Mouse (Mus musculus) spleen, postnatal 36 days (tissue): Measurements from ENCODE around the gene Tagln3.

Experiments
- DNase-seq, 2 experiments: peaks; one replicate each; pipeline ENCODE4 v3.0.0; 2022; ENCODE audit warnings: low spot score in 2 of 2, mixed read lengths in 1 of 2

The Tagln3 gene

DNA sequence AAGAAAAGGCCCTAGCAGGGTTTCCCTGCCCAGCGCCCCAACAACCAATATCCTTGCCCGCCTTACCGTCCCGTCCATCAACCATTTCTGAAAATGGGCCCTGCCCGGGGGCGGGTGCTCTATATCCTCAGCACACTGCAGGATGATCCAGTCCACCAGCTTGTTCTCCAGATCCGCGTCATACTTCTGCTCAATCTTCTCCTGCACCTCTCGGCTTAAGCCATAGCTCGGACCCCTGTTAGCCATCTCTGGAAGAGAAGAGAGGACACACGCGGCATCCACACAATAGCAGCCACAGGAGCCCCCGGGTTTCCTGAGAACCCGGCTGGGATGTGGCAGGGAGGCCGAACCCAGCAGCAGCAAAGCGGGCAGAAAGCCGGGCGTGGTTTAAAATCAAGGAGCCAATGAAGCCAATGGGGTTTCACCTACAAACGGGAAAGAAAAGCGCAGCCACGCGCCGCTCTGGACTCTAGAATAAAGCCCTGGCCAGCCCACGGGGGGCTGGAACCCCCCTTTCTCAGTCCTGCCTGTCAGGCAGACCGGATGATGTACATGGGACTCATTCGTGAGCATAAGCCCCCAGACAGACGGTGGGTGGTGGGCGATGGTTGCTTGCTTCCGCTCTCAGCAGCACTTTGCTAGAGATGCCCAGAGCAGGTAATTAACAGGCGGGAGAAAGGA, at the start of gene Tagln3:
Tagln3 (minus strand) TSS at position 548 of the 681 bp plus-strand sequence.
- no peak for DNase-seq

DNA sequence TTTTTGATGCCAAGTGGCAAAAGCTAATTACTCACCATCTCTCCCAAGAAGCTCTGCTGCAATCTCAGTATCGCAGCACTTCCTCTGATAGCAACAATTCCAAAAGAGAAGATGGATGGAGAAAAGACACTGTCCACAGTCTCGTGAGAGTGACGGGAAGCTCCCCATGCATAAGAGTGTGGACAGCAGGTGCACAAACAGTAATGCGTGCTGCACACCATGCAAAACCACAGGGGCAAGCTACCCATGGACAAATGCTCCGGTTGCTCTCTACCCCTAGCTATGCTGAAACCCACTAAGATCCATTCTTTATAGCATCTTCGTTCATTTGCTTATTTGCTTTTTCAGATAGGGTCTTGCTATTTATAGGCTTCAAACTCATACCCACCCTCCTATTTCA, 46.5 kb upstream of the Tagln3 start:
- no peak for DNase-seq

DNA sequence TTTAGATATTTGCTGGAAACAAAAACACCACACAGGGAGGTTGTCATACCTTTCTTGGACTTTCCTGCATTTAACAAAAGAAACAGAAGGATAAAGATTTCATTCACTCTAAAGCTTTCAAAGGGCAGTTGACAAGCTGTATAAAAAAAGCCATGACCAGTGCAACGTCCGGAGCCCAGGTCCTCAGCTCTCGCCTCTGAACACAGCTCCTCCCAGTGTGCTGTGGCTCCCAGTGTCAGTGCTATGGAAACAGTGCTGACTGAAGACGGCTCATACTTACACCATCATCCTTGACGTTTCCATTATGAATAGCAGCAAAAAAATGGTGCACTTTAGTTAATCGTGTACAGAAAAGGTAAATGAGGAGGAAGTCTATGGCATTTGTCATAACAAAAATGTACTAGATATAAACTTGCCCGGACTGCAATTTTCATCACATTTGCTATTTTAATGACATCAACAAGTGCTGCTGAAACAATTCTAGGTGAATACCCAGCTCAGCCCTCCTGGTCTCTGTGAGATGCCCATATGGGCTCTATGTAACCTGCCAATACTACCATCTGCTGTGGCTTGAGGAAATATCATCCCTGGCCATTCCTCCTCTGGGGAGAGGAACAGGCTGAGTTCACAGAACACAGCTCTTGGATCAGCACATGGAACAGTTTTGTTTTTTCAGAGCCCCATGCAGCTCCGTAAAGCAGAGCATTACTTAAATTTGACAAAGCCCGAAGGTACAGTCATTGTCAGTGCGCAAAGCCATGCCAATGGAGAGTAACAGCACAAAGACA, 43.6 kb upstream of the Tagln3 start:
- DNase-seq = no peak

DNA sequence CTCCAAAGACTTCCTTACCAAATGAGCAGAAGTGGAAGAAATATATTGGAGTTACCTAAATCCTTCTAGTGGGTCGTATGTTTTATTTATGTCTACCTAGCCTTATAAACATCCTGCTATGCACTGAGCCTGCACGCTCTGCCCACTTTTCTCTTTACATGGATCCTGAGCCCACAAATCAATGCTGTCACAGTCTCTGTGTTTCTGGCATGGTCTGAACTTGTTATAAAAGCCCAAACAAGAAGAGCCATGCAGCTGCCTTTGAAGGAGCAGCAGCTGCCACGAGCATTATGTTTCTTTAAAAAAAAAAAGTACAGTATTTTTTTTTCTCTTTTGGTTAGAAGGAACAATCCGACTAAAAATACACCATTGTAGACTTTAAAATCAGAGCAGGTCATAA, 43.0 kb upstream of the Tagln3 start:
- DNase-seq = no peak

DNA sequence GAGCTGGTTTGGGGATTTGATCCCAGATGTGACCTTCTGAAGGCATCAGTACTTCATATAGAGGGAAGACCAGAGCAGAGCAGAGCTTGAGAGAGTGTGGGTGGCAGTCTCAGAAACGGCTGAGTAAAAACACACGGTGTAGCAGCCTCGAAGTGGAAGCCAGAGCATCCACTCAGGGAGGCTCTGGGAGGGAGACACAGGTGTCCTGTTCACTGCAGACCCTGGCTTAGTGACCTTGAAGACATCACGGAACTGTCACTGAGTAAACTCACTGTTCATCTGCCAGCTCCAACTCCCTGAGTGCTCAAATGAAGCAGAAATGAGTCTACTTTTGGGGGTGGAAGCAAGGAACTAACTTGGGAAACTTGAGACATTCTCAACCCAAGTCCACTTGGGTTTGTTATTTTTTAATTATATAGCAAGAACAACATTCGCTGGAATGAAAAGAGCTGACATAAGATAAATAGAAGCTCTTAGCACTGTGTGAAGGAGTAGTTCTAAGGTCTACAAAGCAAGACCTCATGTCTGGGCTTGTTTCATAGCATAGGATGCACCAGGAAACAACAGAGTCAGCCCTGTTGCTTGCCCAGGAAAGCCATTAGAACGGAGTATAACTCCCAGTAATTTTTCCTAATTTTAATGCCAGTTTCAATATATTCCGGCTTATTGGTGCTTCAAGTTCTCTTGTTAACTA, 41.5 kb upstream of the Tagln3 start:
- no peak for DNase-seq

DNA sequence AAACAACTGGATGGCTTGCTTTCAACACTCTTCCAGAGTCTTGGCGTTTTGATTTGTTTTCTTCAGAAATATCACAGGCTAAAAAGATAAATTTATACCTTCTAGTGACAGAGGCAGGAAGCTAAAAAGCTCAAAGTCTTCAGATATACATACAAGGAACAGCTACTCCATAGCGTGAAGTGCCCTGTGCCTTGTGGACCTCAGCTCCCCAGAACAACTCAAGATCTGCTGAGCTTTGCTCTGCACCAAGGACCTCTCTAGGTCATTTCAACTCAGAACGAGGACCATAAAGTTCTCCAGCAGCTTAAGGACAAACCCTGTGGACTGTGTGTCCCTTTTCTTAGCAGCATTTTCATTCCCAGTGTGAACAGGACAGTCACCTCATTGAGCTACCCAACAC, 40.7 kb upstream of the Tagln3 start:
- no peak for DNase-seq

DNA sequence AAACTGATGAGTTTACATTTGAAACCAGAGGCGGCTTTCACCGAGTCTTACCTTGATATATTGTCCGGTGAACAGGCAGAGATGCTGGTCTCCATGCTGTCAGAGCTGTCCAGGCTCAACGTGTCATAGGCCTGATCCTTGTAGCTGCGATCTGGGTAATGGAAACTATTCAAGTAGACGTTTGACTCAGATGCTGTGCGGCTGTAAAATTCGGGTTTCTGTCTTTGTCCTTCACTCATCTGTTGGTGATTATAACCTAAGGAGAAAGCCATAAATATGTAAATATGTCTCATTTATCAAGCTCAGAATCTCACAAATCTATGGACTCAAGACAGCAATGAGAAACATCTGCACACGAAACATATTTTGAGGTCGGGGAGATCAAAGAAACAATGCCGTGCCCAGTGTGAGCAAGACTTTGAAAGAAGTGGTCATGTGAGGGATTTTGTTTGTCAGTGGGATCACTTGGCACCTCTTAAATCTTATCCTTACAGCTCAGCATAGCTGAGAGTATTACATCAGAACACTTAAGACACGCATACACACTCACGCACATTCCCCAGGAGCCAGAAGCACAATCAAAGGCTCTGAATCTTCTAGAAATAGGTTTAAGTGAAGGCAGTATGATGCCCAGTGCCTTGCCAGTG, 38.6 kb upstream of the Tagln3 start:
- no peak for DNase-seq

DNA sequence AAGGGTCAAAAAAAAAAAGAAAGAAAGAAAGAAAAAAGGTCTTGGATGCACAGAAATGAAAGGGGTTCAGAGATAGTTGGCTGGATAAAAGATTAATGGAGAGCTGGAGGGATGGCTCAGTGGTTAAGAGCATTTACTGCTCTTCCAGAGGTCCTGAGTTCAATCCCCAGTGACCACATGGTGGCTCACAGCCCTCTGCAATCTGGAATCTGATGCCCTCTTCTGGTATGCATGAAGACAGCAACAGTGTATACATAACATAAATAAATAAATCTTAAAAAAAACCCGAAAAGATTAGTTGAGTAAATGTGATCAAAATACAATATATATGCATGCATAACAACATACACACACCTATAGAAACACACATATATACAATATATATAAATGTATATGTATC, 37.0 kb upstream of the Tagln3 start:
- no peak for DNase-seq

DNA sequence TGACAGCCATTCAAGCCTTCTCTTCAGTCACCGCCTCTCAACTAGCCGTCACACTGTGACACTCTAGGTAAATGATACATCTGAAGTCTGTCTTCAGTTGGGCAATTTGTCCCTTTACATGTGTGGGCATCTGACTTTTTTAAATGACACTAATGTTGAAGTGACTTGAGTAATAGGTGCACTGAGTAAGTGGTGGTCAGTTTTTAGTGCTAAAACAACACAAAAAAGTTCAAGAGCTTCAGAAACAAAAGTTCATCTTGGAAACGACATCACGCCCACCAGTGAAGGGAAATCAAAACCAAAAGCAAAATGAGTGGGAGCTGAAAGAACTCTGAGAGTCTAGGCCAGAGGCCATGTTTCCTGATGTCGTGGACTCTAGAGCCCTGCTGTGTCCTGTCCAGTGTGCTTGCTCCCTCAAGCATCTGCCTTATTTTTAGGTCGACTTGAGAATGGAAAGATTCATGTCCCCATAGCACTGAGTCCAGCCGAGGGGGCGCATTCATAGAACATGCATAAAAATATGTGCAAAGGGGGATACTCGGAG, 34.4 kb upstream of the Tagln3 start:
- no peak for DNase-seq

DNA sequence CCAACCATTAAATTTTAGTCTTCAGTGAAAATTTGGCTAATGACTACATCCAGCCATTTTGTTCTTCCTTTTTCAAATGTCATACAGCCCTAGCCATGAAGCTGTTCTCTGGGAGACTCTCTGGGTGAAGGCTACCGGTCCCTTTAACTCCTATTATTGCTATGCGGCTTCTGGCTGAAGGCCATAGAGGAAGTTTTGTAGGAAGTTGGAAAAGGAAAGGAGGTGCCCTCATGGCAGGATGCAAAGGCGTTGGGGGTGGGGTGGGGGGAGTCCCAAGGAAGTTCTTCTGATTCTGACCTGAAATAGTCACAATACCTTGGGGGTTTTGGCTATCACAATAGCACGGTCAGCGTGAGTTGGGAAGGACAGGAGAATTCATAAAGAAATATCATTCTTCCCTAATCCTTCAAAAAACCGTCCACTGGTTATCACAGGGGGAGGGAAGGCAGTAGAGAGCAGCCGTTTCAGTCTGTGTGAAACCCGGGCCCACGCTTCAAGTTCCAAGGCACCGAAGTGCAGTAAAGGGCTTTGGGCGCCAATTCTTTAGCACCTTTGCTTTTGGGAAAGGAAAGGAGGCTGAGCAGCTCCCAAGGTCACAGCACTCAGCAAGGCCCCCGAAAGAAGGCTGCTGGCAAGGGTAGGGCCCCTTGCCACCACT, 33.1 kb upstream of the Tagln3 start:
- DNase-seq = peak in 1 of 2 experiments; percentile 29

DNA sequence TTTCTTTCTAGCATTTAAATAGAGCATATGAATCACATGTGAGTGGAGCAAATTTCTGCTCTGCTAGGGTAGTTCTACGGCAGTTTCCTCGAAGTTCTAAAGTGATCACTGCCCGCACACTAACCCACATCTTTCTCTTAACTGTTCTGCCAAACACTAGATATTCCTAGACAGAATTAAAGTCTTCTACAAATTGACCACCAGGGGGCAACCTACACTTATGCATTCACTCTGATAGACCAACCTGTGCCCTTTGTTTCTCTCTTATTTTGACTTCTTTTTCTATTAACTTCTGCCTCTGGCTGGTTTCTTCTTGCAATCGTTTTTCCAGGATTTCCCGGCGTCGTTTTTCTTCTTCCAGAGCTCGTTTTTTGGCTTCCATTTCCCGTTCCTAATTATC, 32.4 kb upstream of the Tagln3 start:
- DNase-seq = peak; percentile 10 to 49

DNA sequence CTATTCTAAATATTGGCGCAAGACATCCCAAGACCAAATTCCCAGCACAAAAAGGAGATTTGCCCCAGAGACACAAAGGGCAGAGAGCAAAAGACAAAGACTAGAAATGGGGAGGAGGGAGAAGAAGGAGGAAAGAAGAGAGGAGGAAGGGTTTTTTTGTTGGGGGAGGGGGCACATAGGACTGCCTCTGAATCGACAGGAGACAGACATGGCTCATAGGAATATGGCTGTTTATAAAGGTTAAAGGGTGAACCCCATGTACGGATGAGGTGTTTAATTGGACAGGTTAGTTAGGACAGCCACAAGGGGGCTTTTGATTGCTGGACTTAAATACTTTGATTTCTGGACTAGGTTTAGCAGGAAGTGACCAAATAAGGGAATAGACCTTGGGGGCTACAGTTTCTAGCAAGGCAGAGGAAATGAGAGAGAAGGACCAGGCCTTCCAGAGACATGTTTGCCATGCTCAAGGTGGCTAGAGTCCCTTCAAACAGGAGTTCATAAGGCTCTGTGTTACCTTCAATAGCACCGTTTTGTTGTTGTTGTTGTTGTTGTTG, 19.3 kb upstream of the Tagln3 start:
- DNase-seq = no peak

DNA sequence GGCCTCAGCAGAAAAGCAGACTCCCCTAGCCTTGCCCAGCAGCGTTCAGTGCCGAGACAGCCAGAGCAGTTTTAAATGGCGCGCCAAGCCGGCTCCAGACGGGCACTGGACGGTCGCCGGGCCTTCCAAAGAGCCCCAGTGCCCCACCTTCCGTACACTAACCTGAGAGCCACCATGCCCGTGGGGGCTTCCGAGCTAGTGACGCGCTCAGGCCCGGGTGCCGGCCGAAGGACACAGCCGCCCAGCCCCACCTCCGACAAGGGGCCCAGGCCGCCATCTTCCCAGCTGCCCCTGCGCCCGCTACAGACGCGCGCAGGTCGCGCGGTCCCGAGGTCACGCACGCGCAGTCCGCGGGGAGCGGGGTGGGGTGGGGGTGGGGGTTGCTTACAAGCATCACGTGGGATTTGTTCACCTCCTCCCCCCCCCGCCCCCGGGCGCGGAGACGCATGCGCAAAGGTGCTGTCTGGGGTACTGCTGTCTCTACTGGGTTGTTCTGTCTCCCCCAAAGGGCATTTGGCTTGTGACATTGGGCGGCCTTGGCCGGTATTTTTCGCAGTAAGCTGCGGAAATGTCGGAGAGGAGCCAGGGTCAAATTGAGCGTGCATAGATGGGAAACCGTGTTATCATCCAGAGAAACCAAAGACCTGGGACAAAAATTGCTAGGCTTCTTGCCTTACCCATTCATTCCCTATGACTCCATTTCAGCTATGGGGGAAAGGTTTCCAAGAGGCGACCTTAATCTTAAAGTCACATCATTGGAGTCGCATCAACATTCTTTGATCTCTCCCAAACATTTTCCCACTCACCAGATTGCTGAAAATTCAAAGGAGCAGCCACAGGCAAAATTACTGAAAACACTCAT, 18.4 kb upstream of the Tagln3 start, which contains the start of gene Abhd10:
Abhd10 (minus strand) TSS at position 341 of the 862 bp plus-strand sequence.
- peak; percentile 92 to 95 for DNase-seq

DNA sequence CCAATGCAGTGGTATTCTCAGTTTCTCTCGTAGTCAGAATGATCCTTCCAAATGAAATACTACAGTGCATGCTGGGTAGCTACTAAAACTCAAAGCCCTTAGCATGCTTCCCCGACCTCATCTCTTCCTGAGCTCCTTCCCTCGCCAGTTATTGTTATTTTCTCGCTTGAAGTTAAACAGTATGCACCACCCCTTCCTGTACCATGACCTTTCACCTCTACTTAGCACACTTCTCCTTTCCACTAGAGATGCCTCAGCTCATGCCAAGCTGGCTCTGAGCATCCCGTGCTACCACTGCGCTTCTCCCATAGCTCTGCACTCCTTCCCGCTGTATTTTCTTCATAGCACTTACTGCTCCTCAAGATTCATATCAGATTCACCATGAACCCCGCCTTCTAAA, 13.5 kb upstream of the Tagln3 start:
- DNase-seq = no peak

DNA sequence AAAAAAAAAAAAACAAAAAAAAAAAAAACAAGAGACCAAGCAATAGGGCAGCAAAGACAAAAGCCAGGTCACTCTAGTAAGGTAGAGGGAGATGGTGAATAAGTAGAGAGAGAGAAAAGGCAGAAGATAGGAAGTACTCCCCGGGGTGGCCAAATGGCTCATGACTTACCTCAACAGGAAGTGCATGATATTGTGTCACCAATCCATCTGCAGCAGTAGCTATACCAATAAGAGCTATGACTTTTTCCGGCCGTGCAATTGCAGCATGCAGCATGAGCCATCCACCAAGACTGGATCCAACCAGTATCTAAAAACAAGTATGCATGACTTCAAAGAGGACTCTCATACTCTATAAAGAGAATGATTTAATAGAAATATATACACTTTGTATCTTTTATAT, 12.3 kb upstream of the Tagln3 start:
- no peak for DNase-seq

DNA sequence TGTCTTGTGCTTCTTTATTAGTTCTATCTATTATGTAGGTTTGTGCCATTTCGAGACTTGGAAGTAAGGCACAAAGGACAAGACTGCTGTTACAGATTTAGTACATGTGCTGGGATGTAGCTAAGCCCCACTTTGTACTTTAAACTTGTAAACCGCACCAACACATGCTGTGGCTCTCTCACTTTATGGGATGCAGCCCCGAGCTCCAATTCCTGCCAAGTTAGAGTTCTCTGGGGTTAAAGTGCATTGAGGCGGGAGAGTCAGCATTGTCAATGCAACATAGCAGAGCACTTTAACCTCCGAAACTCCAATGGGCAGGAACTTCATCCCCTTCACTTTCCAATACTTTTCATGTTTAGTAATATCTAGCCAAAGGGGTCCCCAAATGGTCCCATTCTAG, 4.8 kb upstream of the Tagln3 start:
- no peak for DNase-seq

DNA sequence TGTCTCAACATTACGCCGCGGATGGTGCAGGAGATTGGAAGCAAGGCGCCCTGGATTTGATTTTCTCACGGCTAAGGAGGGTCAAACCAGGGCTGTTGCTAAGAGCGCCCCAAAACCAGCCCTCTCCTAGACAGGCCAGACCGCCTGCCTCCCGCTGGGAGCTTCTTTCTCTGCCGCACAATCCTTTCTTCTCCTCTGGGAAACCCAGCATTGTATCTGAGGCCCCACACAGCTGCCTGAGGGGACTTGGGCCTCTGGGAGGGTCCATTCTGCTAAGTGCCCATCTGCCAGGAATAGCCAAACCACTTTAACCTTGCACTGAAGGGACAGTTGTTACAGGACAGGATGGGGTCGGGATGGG, 314 bp upstream of the Tagln3 start:
- DNase-seq = no peak

DNA sequence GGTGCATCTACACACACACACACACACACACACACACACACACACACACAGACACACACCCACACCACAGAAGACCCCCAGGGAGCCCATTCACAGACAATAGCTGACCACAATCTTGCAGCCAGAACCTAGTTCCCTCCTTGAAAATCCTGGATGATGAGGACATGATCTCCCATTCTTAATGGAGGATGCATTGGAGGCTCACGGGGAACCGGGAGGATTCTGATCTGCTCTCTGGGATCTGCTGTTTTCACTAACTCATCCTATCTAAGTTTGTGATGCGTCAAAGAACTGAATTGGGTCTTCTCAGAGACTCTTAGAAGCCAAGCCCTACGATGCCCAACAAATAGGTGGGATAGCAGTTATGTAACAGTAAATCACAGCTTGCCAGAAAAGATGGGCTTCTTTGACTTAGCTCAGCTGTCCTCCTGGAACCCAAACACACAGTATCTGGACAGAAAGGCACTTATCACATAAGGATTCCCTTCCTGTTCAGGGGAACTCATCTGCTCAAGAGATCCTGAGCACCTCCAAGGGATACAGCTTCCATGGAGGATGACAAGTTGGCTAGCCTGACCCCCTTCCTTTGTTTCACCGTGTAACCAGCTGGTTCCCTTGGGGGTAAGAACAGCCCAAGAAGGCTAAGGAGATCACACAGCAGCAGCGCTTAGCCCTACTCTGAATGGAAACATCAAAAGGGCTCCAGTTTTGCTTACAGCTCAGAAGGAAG, 1.1 kb downstream of the Tagln3 start:
- no peak for DNase-seq

DNA sequence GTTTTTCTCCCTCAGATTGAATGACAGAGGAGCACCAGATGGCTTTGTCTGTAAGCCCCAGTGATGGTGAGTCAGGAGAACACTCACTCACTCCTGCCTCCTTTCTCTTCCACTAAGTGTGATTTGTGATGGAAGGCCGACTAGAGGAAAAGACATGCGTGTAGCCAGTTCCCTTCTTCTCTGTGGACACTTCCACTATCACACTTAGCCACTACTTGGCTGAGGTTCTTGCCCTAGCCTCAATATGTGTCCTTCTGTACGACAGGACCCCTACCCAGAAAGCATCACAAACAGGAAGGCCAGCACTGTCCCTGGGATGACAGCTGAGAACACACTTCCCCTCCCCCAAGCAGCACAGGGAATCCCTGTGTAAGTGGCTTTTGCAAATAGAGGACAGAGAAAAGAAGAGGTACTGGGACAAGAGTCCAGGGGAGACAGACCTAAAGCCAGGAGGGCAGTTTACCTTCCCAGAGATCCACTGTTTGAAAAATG, 1.9 kb downstream of the Tagln3 start:
- no peak for DNase-seq
